Mouse (Mus musculus) ES-CJ7 (cell line): ENCODE measurements at regions not wholly inside any gene's neighbourhood (a gene's known extent, or its start where the extent isn't known, plus 50 kb on each side); places are given as distances from the start of the nearest gene placed in this dataset.

ENCODE experiments used
- DNase-seq: peaks from one replicate; pipeline ENCODE4 v3.0.0; 2011; ENCODE audit warnings: low read depth, low spot score

DNA sequence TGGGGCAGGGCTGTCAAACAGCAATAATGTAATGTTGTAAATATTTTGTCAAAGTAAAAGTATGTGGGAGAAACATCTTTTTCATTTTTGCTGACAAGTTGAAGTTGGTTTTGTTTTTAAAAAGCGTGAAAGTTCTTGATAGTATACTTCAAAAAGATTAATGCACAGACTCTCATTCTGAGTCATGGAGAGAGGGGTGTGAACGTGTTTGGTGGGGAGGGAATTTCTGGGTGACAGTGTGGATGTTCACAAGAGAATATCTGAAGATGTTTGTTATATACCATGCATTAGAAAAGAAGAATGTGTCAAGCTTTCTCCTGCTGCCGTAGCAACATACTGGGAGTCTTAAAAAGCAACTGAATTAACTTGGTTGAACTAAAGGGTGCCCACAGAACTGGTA lies 57.0 kb downstream of the Rps29 start:
- DNase-seq: no peak

DNA sequence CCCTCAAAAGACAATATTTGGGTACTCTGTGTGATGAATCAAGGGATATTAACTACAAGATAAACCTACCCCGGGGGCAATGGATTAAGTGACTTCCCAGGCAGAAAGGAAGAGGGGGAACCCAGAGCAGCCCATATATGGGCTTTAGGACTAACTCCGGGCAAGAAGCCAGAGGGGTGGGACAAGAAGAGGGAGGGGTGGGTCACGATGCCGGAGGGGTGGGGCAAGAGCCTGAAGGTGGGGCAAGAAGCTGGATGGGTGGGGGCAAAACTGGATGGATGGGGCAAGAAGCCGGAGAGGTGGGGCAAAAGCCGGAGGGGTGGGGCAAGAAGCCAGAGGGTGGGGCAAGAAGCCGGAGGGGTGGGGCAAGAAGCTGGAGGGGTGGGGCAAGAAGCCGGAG lies 64.1 kb downstream of the Rps29 start:
- DNase-seq: peak; percentile 56

DNA sequence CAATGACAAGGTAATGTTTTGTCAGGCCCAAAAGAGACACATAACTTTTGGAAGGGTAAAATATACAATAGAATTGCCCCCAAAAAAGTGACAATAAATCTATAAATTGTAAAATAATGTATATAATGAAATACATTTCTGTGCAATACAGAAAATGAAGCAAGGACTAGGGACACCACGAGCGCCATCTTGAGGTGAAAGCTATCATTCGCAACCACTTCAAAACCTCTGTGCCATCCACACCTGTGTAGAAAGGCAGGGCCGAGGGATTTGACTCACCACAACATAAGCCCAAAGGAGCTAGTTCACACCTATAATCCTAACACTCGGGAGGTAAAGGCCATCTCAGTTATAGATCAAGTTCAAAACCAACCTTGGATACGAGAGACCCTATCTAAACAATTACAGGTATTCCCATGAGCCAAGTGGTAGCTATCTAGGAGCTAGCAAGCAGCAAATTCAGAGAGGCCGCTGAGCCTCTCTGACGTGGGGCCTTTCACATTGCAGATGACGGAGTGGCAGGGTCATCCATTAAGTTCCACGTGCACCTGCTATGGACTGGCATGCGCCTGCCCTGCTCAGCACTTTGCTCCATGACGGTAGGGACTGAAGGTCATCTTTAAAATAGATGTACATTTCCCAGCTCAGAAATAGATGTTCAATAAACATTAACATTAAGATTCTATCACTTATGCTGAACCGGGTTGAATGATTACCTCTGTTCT lies 65.8 kb downstream of the Rps29 start:
- DNase-seq: peak; percentile 59

DNA sequence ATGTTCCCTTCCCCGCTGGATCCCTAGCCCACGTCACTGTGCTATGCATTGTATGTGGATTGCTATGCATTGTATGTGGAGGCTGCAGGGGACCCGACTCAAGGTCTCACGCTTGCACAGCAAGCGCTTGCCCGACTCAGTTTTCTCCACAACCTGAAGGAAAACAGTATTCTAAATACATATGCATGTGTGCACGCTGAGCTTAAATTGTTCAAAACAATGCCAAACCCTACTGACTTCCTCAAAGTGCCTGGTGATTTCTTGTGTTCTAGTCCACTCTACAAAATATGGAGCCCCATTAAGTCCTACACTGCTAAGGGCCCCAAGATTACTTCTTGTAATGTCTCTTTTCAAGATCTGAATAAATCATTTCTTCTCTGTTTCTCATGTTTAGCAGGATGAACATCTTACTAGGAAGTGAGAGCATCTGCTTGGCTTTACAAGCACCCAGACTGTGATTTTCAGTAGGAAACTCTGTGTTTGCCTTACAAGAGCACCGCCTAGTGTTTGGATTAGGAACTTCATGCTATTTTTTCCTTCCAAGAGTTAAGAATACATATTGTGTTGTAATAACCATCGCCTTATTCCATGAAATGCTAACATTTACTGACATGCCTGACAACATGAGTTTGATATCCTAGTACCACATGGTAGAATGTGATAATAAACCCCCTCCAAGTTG lies 70.9 kb downstream of the Rps29 start:
- DNase-seq: peak; percentile 61

DNA sequence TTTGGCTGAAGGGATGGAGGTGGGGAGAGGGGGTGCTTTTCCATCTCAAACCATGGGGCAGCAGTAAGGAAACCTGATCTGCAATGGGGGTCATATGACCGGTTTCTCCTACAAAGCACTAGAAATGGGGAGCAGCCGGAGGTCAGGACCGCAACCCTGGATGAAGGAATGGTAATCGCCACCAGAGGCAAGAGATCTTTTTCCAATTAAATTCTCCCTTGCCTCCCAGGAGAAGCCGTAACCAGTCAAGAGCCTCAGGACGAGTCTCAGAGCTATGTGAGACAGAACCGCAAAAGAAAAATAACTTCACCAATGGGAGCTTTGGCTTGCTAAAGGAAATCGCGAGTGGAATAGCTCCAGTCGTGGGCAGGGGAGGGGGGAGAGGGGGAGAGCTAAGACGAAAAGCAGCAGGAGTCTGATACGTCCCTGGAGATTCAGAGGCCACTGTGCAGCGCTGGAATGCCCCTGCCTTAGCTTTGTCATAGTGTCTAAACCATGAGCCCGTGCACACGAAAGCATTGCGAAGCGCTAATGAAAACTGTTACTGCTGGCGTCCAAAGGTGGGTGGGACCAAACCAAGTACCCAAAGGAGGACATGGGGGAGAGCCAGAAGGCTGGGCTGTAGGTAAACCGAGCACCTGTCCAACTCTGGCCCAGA lies 73.3 kb downstream of the Rps29 start:
- DNase-seq: no peak

DNA sequence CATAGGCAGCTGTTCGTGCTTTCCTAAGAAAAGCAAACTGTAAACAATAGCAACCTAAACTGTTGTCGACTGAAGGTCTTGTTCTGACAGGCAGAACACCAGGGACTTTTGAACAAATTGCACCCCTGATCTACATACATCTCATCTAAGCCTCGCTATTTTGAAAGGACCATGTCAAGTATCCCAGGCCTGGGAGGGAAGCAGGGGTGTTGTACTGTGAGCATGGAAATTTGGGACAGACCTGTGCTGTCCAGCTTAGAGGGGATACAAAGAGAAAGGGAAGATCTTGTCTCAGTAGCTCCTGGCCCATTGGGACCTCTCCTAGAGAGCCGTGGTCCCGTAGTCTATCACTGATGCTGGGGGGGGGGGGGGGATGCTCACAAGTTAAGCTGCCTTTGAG lies 74.3 kb downstream of the Rps29 start:
- no peak for DNase-seq

DNA sequence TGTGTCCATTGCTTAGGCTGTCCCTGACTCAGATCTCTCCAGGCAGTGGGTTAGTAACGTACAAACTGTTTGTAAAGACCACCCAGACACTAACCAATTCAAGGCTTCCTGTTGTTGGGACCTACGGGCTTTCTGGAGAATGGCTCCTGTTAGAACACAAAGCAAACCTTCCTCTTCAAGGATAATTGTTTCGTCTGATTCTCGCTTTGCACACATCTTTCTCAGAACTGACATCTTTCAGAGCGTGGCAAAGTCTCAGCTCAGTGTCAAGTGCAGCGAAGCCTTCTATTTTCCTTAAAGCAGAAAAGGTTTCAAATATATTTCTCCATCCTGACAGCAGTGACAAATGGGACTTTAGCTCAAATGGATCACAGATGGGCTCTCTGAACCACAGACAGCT lies 76.9 kb downstream of the Rps29 start:
- DNase-seq: no peak

DNA sequence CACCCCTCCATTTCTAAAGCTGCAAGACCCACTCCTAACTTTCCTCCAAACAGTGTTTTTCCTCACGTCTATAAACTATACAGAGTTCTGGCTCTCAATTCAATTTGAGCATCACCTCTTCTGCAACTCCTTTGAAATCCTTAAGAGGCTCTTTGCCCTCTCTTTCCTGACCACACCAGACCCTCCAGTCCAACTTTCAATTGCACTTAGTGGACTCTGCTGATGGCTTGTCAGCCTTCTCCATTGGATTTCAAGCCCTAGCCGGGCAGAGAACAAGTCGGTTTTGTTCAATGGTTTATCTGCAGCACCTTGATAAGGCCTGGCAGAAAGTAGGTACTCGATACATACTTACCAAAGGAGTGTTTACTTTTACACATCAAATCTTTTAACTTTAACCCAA lies 119.4 kb downstream of the Rps29 start:
- DNase-seq: no peak

DNA sequence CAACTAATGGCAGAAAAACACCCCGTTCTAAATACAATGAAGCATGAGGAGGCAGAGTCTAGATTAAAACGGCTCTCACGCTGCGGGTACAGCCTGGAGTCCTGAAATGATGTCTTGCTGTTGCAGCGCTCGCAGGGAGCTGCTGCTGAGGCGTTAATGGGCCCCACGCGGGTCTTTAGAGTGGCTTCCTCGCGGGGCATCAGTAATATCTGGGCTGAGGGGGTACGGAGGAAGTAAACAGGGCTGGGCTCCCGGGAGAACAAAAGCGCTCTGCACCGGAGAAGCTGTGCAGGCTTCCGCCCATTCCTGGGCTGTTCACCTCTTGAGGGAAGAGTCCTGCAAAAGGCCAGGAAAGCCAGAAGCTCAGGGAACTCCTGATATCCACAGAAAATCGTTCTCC lies 135.4 kb downstream of the Rps29 start:
- peak; percentile 17 for DNase-seq

DNA sequence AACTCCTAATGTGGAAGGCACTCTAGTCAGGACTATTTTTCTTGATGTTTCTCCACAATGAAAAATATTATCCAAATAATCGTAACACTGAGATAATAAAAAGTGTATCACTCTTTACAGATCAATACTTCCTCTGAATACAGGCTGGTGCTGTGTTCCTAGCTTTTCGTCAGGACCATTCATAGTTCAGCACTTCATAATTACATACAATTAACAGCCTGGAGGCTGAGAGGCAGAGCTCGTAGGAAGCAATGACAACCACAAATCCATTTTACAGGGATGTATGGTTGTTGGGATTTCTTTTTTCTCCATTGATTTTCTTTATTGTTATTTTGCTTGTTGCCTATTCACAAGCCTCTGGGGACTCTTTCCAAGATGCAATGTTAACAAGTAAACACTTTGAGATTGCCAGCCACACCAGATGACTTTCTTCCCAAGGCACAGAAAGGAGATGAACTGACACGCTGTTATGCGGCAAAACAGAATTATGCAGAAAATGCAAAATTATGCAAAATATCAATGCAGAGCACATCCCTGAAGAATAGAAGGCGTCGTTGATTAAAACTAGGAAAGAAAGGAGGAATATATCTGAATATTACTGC lies 142.2 kb downstream of the Rps29 start:
- DNase-seq: no peak

DNA sequence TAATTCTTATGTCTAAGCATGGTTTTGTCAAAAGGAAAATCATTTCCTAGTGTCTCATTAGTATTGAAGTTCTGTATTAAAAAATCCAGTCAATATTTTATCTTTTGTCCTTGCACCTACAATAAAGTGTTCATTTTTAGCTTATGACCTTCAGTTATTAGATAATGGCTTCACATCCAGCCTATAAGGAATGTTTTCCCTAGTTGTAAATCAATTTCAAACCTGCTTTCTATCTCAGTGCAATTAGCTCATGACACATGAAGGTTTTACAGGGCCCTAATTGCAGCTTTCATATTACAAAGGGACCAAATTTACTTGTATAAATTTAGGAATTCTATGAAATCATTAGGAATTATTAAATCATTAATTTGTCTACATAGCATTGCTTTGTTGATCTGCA lies 153.8 kb downstream of the Rps29 start:
- no peak for DNase-seq

DNA sequence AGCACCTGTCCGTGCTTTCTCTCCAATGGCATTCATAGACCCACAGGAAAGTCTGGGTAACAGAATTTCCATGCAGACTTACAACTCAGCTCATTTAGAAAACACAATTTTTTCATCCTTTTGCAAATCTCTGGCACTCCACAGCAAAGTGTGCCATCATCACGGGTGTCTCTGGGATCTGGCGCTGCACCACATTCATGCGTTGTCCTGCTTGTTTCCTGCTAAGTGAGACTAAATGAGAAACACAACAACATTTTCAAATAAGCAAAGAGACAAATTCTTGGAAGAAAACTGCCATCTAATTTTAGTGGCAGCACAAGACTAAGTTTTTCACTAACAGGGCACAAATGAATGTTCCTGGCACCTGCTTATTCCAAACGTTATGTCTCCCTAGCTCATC lies 156.9 kb downstream of the Rps29 start:
- no peak for DNase-seq

DNA sequence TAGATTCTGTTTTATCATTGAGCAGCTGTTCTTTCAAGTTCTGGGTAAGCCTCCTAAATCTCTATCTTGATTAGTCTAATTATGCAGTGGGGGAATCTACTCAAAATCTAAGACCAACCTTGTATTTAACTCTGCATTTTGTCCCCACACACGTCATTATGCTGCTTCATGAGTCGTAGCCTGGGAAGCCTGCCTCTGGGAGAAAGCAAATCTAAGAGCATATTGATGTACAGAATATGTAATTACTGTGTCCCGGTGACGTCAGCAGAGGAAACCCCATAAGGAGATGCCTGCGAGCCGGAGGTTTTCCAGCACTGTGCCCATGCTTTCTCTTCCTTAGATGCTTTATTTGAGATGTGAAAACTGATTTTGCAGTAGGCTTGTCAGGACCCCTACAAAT lies 161.7 kb downstream of the Rps29 start:
- DNase-seq: no peak

DNA sequence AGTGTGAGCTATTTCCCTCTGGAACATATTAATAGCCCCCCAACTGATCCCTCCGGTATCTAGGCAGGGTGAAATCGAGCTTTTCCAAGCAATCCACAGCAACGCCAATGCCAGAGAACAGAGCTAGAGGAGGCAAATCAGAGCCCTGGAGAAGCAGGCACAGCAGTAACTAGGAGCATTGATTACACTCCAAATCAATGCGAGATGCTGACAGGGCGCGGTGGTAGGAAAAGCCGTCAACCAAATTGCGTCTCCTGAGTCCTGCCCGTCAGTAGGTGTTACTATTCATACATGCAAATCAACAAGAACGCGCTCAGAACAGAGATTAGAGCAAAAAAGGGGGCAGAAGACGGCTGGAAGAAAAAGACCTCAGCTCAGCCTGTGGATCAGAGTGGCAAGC lies 162.2 kb downstream of the Rps29 start:
- DNase-seq: no peak

DNA sequence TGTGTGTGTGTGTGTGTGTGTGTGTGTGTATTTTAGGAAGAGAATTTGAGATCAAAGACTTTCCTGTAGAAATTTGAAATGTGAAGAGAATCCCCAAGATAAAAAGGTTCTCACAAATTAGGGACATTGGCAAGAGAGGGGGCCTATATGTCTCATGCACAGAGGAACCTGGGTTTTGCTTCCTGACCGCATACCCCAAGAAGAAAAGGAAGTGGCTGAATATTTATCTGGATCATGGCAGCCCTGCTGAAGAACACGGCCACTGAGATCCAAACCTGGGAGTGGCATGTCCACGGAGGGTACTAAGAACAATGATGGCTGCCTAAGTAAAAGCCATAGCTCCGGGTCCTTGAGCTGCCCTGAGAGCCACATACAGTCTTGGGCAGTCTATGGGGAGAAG lies 178.3 kb downstream of the Rps29 start:
- no peak for DNase-seq

DNA sequence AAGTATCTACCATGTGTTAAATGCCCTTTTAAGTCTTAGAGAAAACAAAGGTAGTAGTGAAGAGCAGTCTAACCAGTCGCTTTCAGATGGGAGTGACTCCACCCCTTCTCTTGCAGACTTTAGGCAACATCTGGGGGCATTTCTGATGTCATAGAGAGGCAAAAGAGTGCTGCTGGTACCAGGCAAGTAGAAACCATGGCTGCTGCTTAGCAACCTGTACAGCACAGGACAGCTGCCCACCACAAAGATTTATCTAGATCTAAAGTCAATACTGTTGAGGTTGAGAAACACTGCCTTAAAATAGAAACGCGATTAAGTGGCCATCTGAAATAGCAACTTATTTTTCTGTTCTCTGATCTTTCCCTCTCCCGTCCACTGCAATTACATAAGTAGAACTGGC lies 178.8 kb downstream of the Rps29 start:
- DNase-seq: no peak

DNA sequence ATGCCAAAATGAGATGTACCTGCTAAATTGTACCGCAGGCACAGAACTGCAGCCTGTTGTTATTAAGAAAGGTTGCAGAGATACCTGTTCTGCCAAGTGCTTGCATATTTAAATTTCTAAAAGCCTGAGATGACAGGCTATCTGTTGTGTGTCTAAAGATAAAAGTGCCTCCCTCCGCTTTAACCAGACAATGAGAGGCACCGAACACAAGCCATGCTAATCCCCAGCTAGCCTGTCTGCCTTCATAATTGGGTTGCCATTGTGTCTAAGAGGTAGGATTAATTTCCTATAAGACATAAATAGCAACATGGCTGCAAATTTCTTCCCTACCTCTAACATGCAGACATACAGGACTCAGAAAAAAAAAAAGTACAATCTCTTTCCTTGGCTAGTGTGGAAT lies 179.8 kb downstream of the Rps29 start:
- DNase-seq: no peak

DNA sequence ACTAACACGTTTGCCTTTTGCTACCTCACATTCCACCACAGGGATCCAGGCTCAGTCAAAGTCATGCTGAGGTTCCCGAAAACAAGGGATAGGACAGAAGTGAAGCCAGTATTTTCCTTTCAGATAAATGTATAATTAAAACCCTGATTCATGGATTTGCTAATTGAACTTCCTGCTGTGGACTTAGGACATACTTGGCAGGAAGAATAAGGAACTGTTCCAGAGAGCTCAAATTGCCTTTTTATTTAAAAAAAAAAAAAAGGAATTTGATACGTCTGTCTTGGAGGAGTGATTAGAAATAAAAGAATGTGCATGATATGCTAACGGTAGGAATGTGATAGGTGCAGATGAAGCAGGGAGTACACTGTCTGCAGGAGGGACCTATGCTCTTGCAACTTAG lies 181.7 kb downstream of the Rps29 start:
- no peak for DNase-seq

DNA sequence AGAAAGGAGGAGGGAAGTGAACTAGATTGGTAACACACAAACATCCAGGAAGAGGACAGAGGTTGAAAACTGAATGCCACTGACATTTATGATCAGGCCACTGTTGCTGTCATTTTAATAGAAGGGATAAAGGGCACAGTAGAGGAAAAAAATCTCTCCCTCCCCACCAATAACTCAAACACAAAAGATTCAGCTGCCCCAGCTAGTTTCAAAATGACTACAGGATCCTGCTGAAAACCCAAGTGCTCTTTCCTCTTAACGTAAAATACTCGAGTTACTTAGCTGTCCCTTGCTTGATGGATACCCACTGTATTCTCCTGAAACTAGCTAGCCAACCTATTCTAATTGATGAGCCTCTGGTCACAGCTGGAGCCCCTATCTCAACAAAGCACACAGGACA lies 211.7 kb downstream of the Rps29 start:
- DNase-seq: no peak

DNA sequence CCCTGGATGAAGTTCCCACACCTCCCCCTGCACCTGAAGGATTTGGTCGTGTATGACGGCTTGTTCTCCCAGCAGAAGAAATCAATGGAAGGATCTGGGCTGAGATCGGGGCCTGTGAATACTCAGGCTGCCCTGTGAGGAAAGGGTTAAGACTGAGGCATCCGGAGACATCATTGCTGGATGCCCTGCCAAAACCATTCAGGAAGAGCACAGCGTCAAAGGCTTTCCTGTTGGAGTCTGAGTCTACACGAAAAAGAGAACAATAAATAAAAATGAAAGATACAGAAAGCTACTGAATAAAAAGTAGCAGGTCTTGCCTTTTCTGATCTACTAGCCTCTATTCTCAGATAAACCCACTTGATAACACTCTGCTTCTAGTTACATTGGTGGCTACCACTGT lies 248.4 kb downstream of the Rps29 start:
- DNase-seq: no peak

DNA sequence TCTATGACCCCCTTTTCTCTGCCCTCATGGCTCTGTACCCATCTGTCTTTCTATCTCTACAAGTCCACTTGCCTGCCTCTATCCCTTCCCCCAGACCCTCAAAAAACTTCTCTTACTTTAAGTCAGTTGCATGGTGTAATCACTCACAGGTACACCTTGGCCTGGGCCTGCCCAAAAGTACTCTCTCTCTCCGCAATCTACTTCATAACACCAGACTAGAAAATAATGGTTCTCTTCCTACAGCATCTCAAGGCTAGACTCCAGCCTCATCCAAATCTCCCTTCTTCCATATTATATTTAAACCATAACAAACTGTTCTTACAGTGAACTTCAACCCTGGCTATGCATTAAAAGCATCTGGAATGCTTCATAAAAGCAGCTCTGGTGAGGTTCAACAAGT lies 254.2 kb downstream of the Rps29 start:
- DNase-seq: no peak

DNA sequence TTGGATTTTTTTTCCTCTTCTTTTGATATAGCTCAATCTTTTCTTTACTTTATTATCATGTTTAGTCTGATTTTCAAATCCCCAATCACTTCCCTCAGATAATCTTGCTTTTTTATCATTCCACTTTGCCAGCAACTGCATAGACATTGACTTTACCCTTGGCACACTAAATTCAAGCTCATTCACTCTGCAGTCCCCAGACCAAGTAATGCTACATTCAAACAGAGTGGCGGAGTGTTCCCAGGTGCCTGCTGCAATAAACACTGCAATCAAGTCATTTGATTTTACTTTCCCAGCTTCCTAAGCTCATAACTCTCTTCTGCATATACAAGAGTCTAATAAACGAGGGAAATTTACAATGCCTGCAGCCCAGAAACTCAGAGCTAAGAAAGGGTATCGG lies 269.8 kb downstream of the Rps29 start:
- no peak for DNase-seq

DNA sequence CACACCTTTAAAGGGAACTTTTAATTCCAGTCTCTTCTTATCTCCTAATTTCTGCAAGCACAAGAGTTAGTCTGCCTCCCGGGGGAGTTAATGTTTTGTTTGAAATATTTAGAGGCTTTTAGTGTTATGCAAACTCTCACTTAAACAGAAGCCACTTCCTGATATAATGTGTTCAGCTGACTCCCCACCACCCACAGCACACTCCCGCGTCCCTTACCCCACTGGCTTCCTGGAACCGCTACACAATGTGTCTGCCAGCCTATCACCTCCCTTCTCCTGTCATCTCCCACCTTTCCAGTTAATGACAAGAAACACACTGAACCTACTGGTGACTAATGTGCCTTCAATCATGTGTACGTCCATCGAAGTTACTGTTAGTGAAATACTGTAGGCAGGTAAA lies 276.5 kb downstream of the Rps29 start:
- DNase-seq: no peak
